Mouse (Mus musculus) limb, embryonic 10.5 days (tissue): ENCODE data around the gene Sec22a. TPM values are rescaled to one million over a fixed set of nuclear protein-coding genes. Genes with fewer than 3 reads are reported as not detected.
A peak's percentile ranks its signal among the peaks of the same experiment; 100 is the strongest.

Source experiments
- DNase-seq: peaks from one replicate; pipeline ENCODE4 v3.0.0-alpha.2; 2017; ENCODE audit warnings: low spot score
- H3K27ac ChIP-seq: fragments of 300-500 bp; sonication (generic); 2 replicates; pipeline ENCODE4 v1.5.1; 2016; ENCODE audit warnings: mild to moderate bottlenecking
- H3K27me3 ChIP-seq: fragments of 300-500 bp; sonication (generic); 2 replicates; pipeline ENCODE4 v1.6.1; 2016; ENCODE audit warnings: low read depth, mild to moderate bottlenecking; ENCODE audit not compliant: poor library complexity, severe bottlenecking
- H3K36me3 ChIP-seq: fragments of 300-500 bp; sonication (generic); 2 replicates; pipeline ENCODE4 v1.6.1; 2016; ENCODE audit warnings: mild to moderate bottlenecking, moderate library complexity
- H3K4me1 ChIP-seq: fragments of 300-500 bp; sonication (generic); 2 replicates; pipeline ENCODE4 v1.6.1; 2016
- H3K4me3 ChIP-seq: fragments of 300-500 bp; sonication (generic); 2 replicates; pipeline ENCODE4 v1.5.1; 2016; ENCODE audit warnings: mild to moderate bottlenecking, moderate library complexity
- H3K9me3 ChIP-seq: fragments of 300-500 bp; sonication (generic); replicated peaks from 2 replicates; pipeline ENCODE4 v1.6.1; 2016; ENCODE audit warnings: mild to moderate bottlenecking
- WGBS: fragments of 180-500 bp; shearing (Covaris S2); methylation state at CpG from one replicate; pipeline ENCODE4 v1.1.7; 2016; 5-methylcytosine and 5-hydroxymethylcytosine counted together
- polyA plus RNA-seq: library from polyadenylated mRNA; unstranded; fragments of >200 nt; fragmentation: Nextera tagmentation; extraction: Ambion mirVana; gene quantifications from 2 replicates; pipeline ENCODE4 v1.2.1, GENCODE M21; 2016

The Sec22a gene
- polyA plus RNA-seq, 1 experiment from 2014 or later: 35.9 TPM

DNA sequence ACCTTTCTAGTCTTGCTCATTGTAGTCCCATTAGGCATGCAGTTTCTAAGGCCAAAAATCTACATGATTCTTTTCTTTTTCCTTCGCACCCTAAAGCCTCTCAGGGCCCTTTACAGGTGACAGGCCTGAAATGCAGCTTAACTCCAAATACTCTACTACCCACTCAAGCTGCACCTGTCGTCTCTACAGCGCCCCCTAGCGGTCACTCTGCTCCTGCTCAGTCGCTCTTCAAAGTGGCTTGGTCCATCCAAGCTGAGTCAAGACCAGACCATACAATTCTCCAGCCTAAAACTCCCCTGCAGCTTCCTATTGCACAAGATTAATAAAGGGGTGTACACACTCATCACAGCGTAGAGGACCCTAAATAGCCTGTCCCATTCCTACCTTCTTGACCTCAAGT, 3.1 kb downstream of the Sec22a start:
- H3K9me3 ChIP-seq: no peaks in the 10 kb centered on the region
- no peak overlapping the region for H3K4me3 ChIP-seq
- peaks cover 9% of the 10 kb centered on the region for H3K4me1 ChIP-seq
- H3K27ac ChIP-seq: no peak overlapping the region
- peak; percentile 81 for DNase-seq
- no peaks in the 10 kb centered on the region for H3K36me3 ChIP-seq
- WGBS: 29% methylated on average over 6 of the region's 6 CpGs
- H3K27me3 ChIP-seq: no peaks in the 10 kb centered on the region

DNA sequence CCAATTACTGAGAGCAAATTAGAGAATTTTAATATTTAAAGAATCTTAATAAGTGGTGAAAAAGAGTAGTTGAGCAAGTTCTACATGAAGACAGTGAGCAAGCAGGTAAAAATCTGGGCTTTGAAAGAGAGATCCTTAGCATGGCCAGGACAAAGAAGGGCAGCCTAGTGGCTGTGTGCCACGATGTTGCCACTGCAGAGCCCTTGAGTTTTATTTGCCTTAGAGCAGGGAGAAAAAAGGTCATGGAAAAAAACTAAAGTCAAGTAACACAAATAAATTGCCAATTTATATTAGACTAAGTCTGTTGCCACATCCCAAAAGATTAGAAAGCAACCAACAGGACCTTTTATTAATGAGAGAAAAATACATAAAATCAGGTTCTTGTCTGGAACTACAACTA, 6.3 kb downstream of the Sec22a start:
- Histone ChIP-seq H3K27me3 (no peaks in the 10 kb centered on the region), H3K9me3 (no peaks in the 10 kb centered on the region), H3K4me3 (no peak overlapping the region), H3K36me3 (no peaks in the 10 kb centered on the region), H3K4me1 (no peaks in the 10 kb centered on the region), H3K27ac (no peak overlapping the region)
- DNase-seq: no peak
- WGBS: 94% methylated on average over 1 of the region's 1 CpGs

DNA sequence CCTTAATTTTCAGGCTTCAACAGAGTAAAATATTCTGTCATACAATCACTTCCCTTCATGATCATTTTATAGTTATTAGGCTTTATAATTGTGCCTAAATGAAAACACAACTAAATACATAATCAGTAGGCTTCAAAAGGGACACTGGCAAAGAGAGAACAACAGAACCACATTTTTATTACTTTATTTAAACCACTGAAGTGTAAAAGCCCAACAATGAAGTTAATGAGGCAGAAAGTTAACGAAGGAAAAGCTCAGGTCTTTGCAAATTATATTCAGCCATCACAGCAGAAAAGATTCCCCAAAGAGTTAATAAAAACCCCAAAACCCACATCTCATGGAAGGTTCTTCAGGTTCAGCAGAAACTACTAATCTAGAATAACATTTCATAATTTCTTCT, 33.3 kb downstream of the Sec22a start:
- Histone ChIP-seq H3K27ac (no peak overlapping the region), H3K4me1 (no peaks in the 10 kb centered on the region), H3K36me3 (peaks cover 7% of the 10 kb centered on the region; the same call in 1 of the 2 replicates), H3K4me3 (no peak overlapping the region), H3K9me3 (no peaks in the 10 kb centered on the region), H3K27me3 (no peaks in the 10 kb centered on the region)
- 84% methylated on average over 1 of the region's 1 CpGs for WGBS
- DNase-seq: no peak

DNA sequence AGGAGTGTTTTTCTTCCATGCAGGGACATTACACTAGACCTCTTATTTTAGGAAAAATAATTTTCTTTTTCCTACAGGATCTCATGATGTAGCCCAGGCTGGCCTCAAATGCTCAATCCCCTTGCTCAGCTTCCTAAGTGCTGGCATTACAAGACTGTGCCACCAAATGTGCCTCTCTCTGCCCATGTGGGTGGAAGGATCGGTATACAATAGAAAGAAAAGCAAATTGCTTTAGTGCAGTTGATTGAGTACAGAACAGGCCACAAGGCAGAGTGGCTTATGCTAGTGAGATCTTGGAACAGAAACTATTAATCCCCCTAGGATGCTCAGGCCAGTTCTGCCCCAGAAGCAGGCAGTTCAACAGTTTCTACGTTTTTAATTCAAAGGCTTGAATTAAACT, 43.9 kb downstream of the Sec22a start:
- DNase-seq: no peak
- Histone ChIP-seq H3K9me3 (no peaks in the 10 kb centered on the region), H3K4me3 (no peak overlapping the region), H3K4me1 (no peaks in the 10 kb centered on the region), H3K27me3 (no peaks in the 10 kb centered on the region), H3K27ac (no peak overlapping the region), H3K36me3 (no peaks in the 10 kb centered on the region)
- 89% methylated on average over 2 of the region's 2 CpGs for WGBS

DNA sequence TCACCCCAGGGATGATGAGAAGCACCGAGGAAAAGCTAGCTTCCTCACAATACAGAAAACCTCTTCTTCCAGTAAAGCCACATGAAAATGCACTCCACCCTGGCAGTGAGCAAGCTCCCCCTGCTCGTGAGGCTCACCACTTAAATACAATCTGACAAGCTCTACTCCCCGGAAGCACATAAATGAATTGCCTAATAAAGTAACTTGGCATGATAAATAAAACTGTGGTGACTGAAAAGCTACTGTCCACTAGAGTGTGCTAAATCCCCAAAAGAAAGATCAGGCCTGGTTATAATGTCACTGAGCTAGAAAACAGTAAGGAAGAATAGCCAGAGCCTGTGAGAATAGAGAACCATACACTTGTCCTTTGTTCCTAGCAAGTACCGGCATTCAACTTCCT, 44.4 kb downstream of the Sec22a start:
- Histone ChIP-seq H3K27me3 (no peaks in the 10 kb centered on the region), H3K9me3 (no peaks in the 10 kb centered on the region), H3K4me3 (no peak overlapping the region), H3K27ac (no peak overlapping the region), H3K36me3 (no peaks in the 10 kb centered on the region), H3K4me1 (no peaks in the 10 kb centered on the region)
- no peak for DNase-seq
- 62% methylated on average over 4 of the region's 4 CpGs for WGBS

DNA sequence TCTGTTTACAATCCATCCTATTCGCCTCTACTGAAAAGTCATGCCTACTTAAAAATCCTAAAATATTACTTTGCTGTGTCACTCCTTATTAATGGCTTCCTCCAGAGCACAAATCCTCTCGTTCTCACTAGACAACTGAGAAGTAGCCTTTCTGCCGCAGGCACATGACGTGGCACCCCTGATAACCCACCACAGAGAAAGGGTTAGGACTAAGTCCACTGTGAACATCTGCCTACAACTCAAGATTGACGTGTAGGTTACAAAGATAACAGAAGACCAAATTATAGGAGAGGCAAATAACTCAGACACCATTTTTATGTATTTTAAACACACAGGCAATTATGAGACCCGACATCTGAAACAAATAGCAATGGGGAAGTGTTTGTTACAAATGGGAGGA, 45.3 kb downstream of the Sec22a start:
- Histone ChIP-seq H3K36me3 (0 out of 2 replicates have a peak, but pooled peaks cover 4% of the 10 kb centered on the region), H3K27me3 (no peaks in the 10 kb centered on the region), H3K9me3 (no peaks in the 10 kb centered on the region), H3K27ac (no peak overlapping the region), H3K4me1 (no peaks in the 10 kb centered on the region), H3K4me3 (no peak overlapping the region)
- 73% methylated on average over 6 of the region's 6 CpGs for WGBS
- no peak for DNase-seq

DNA sequence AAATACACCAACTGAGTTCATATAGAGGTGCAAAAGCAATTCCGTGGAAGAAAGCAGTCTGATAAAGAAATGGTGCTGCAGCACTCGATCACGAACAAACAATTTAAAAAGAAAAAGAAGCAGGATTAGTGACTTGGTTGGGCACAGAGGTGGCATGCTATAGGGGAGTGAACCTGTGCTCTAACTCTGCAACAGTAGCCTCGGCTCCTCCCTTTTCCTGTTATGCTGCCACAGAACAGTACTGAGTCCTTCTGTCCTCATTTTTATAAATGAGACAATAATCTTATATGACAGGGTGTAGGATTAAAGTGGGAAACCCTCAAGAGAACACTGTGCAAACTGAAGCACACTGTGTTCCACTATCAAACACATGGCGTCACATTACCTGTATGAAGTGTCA, 46.3 kb downstream of the Sec22a start:
- WGBS: 88% methylated on average over 5 of the region's 5 CpGs
- Histone ChIP-seq H3K27me3 (no peaks in the 10 kb centered on the region), H3K4me1 (no peaks in the 10 kb centered on the region), H3K9me3 (no peaks in the 10 kb centered on the region), H3K27ac (no peak overlapping the region), H3K36me3 (0 out of 2 replicates have a peak, but pooled peaks cover 5% of the 10 kb centered on the region), H3K4me3 (no peak overlapping the region)
- no peak for DNase-seq

DNA sequence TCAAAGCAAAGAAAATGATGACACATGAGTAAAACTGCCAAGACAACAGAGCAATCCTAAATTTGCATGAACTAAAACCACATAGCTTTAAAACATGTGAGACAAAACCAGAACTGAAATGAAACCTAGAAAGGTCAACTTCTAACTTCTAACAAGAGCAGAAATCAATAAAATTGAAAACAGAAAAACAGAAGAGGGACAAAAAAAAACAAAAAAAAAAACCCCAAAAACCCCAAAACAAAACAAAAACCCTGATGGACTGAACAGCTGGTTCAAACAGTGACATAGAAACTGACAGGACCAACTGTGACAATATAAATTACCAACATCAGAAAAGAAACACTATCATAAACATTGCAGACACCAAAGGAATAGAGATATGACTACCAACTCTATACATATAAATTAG, 46.9 kb downstream of the Sec22a start:
- DNase-seq: no peak
- 0 out of 2 replicates have a peak, but pooled peaks cover 5% of the 10 kb centered on the region for H3K36me3 ChIP-seq

DNA sequence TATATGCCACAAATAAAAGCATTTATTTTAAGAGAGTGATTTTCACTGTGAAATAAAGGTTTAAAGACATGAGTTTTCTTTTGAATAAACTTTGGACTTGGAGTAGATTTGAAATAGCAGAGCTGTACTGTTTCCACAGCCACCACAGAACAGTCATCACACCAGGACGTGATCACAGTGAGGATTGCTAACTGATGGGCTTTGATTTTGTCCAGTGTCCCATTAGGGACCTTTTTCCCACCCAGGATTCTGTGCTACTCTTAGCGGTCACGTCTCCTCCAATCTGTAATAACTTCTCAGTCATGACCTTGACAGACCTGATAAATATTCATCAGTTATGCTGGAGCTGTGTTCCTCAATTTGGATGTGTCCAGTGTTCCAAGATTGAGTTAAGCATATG, 48.2 kb downstream of the Sec22a start:
- Histone ChIP-seq H3K36me3 (0 out of 2 replicates have a peak, but pooled peaks cover 5% of the 10 kb centered on the region), H3K9me3 (no peaks in the 10 kb centered on the region), H3K4me3 (no peak overlapping the region), H3K27ac (no peak overlapping the region), H3K4me1 (no peaks in the 10 kb centered on the region), H3K27me3 (no peaks in the 10 kb centered on the region)
- WGBS: 83% methylated on average over 3 of the region's 3 CpGs
- peak; percentile 9 for DNase-seq

More for the DNA sequence above, 46.9 kb downstream of the Sec22a start:
- H3K4me3 ChIP-seq: no peak overlapping the region
- no peaks in the 10 kb centered on the region for H3K4me1 ChIP-seq
- H3K9me3 ChIP-seq: no peaks in the 10 kb centered on the region
- H3K27me3 ChIP-seq: no peaks in the 10 kb centered on the region
- H3K27ac ChIP-seq: no peak overlapping the region

DNA sequence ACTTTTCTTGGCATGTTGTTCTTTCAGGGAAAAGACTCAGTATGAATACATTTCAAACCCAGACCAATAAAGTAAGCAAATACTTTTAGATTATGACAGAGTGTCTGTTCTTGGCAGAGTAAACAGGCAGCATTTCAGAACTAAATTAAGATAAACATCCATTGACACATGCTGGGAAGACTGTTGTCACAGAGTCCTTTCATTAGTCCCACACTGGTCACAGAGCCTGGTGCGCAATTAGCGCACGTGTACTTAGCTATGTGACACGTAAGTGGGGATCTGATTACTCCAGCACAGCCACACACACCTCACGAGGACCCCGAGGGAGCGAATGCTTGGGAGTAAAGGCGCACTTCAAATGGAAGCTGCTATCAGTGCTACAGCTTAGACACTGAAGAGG, 52.1 kb downstream of the Sec22a start:
- H3K9me3 ChIP-seq: no peaks in the 10 kb centered on the region
- 0 out of 2 replicates have a peak, but pooled peaks cover 5% of the 10 kb centered on the region for H3K36me3 ChIP-seq
- WGBS: 72% methylated on average over 8 of the region's 8 CpGs
- H3K27me3 ChIP-seq: no peaks in the 10 kb centered on the region
- no peak for DNase-seq
- no peak overlapping the region for H3K27ac ChIP-seq
- H3K4me3 ChIP-seq: no peak overlapping the region
- no peaks in the 10 kb centered on the region for H3K4me1 ChIP-seq

DNA sequence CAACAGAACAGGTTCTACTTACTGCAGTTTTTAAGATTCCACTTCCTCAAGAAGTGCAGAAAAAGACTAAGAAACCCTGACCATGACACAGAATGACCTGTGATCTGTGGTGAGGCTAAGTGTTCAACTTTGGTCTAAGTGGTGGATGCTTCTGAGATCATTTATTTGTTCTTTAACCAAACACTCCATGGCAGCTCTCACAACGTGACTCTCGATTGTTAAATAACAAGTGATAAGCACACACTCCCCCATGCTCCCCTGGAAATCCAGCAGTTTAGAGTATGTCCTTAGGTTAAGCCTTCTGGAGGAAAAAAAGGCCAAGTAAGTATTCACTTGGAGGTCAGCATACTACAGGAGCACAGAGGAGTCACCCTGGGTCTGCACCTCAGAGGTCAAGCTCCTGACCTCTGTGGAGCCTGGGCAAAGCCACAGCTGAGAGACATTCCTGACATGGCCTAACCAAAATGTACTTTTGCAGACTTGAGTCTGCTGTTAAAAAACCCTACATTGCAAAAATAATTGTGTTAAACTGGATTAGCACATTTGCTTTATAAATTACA, 53.1 kb downstream of the Sec22a start:
- H3K36me3 ChIP-seq: 0 out of 2 replicates have a peak, but pooled peaks cover 5% of the 10 kb centered on the region
- WGBS: 58% methylated on average over 2 of the region's 2 CpGs
- H3K27me3 ChIP-seq: no peaks in the 10 kb centered on the region
- no peaks in the 10 kb centered on the region for H3K9me3 ChIP-seq
- no peaks in the 10 kb centered on the region for H3K4me1 ChIP-seq
- DNase-seq: peak; percentile 15
- H3K4me3 ChIP-seq: no peak overlapping the region
- H3K27ac ChIP-seq: no peak overlapping the region

DNA sequence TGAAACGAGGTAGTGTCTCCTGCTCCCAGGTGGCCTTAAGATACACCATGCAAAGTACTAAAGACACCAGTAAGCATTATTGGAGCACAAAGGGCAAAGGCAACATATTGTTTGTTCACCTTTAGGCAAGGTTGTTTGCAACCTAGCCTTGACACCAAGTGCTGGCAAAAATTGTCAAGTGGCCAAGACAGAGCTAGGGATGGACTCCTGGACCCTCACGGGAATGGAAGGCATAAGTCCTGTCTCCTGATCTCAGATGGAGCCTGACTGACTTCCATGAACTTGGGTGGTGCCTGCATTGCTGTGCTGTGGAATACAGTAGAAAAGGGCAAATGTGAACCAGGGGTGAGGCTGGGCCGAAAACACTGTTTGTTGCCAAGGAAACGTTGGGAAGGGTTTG, 54.1 kb downstream of the Sec22a start:
- H3K36me3 ChIP-seq: 0 out of 2 replicates have a peak, but pooled peaks cover 5% of the 10 kb centered on the region
- H3K27me3 ChIP-seq: no peaks in the 10 kb centered on the region
- H3K4me3 ChIP-seq: no peak overlapping the region
- 87% methylated on average over 4 of the region's 4 CpGs for WGBS
- no peak overlapping the region for H3K27ac ChIP-seq
- no peaks in the 10 kb centered on the region for H3K9me3 ChIP-seq
- peak; percentile 16 for DNase-seq
- no peaks in the 10 kb centered on the region for H3K4me1 ChIP-seq

DNA sequence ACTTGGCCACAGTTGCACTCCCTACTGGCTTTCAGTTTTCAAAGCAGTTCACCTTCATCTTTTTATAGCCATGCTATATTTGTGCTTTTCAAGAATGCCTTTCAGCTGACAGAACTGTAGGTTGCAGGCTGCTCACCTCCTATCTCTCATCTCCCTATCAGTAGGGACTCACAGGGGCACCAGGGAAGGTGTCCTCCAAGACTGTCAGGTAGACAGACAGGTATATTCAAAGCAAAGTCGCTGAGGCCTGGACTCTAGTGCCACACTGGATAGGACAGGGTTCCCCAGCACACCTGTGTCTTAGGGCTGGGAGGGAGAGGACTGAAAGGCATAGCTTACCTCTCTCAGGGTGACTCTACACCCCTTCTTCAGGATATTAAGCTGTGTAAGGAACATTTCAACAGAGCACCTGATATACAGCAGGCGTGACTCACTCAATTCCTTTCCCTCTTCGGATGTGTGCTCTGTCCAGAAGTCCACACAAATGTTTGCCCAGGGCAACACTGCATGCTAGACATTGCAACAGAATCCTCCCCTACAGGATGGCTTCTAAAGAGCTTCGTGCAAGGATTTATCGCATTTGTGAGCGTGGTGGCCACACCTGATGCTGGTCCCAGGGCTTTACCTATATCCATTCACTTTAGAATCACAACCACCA, 55.1 kb downstream of the Sec22a start:
- H3K27ac ChIP-seq: no peak overlapping the region
- H3K27me3 ChIP-seq: no peaks in the 10 kb centered on the region
- DNase-seq: peak; percentile 8
- no peak overlapping the region for H3K4me3 ChIP-seq
- no peaks in the 10 kb centered on the region for H3K9me3 ChIP-seq
- WGBS: 87% methylated on average over 6 of the region's 6 CpGs
- H3K36me3 ChIP-seq: 0 out of 2 replicates have a peak, but pooled peaks cover 4% of the 10 kb centered on the region
- H3K4me1 ChIP-seq: no peaks in the 10 kb centered on the region
